Mouse (Mus musculus): ENCODE measurements around the gene Mbnl1. TPM values are rescaled to one million over a fixed set of nuclear protein-coding genes. Genes with fewer than 3 reads are reported as not detected.

Mbnl1 gene
- 100 to 1,000 TPM; 403 to 471 TPM for total RNA-seq (2023)

DNA sequence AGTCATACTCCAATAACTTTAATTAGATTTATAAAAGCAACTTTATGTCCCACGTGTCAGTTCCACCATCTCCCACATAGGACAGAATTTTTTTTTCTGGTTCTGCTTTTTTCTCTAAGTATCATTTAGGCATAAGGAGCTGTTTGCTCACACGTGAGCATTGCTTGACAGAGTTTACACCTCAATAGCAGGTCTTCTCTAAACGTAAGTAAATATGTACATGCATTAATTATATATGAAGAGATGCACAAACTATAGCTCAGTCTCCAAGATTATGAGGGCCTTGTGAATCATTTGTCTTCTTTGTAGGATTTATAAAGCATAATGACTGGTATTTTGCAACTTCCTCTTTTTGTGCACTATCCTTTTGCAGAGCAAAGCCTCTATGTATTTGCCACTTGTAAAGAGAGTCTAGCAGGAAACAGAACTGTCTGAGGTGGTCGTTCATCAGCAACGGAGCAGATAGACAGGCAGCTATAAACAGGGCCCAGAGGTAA is at the start of gene Mbnl1:
TSS of gene Mbnl1 (plus strand) at position 150 of the 497 bp plus-strand sequence.

